Mouse (Mus musculus): ENCODE data around the gene Amn. TPM values are rescaled to one million over a fixed set of nuclear protein-coding genes. Genes with fewer than 3 reads are reported as not detected.

Amn gene
- polyA plus RNA-seq, 1 experiment from 2014 or later: 2.4 TPM

DNA sequence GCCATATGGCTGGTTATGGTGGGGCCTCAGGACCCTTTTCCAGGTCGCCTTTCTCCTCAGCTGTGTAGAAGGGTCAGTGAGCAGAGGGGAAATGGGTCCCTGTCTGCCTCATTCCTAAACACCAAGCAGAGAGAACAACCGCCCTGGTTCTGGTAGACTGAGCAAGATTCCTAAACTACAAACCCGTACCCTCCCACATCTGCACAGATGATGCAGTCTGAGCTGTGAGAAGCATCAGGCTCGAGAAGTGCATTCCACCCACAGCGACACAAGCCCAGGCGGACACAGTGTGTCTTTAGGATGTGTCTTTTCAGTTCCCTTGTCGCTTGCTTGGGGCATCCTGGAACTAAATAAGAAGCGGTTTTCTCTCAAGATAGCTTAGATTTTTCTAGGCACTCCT is 20.8 kb upstream of the Amn start:
- Histone ChIP-seq H3K36me3 (ENCODE audit: control insufficient read depth, insufficient read depth) (0 out of 2 replicates have a peak, but pooled peaks cover 3% of the 10 kb centered on the region), H3K4me2 (ENCODE audit: low read depth, low read length) (no peak overlapping the region), H3K9me3 (replicated peaks; ENCODE audit: control insufficient read depth, low read length) (no peaks in the 10 kb centered on the region), H3K27me3 (ENCODE audit: control insufficient read depth, insufficient read depth, low read length) (no peaks in the 10 kb centered on the region), H3K9ac (ENCODE audit: low read length) (no peak overlapping the region), H3K27ac (ENCODE audit: low read length) (no peak overlapping the region), H3K4me1 (ENCODE audit: control insufficient read depth, insufficient read depth, low read length) (no peaks in the 10 kb centered on the region), H3K4me3 (ENCODE audit: low read length) (no peak overlapping the region)
- no peak for ATAC-seq (replicated peaks; ENCODE audit: extremely low read depth, insufficient read depth, low FRiP score)
- WGBS: 84% methylated on average over 8 of the region's 8 CpGs

DNA sequence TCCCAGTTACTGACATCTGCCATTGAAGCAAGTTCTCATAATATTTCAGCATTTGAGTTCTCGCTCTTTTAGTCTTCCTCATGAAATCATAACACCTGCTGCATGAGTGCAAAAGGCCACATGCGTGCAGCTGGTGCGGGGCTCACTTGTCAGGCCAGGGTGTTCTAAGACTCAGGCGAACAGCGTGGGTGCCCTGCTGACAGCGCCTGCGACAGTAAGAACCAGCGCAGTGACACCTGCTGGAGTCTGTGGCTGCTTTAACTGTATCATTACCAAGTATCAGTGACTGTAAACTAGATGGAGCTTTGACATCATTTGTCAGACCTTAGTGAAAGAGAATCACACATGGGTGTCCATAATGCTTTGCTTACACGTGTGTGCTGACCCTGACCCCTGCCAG is 19.7 kb upstream of the Amn start:
- 54% methylated on average over 9 of the region's 9 CpGs for WGBS
- Histone ChIP-seq H3K9me3 (replicated peaks; ENCODE audit: control insufficient read depth, low read length) (no peaks in the 10 kb centered on the region), H3K27ac (ENCODE audit: low read length) (no peak overlapping the region), H3K9ac (ENCODE audit: low read length) (no peak overlapping the region), H3K4me1 (ENCODE audit: control insufficient read depth, insufficient read depth, low read length) (no peaks in the 10 kb centered on the region), H3K36me3 (ENCODE audit: control insufficient read depth, insufficient read depth) (peaks cover 2% of the 10 kb centered on the region), H3K4me3 (ENCODE audit: low read length) (no peak overlapping the region), H3K4me2 (ENCODE audit: low read depth, low read length) (no peak overlapping the region), H3K27me3 (ENCODE audit: control insufficient read depth, insufficient read depth, low read length) (no peaks in the 10 kb centered on the region)
- no peak for ATAC-seq (replicated peaks; ENCODE audit: extremely low read depth, insufficient read depth, low FRiP score)

DNA sequence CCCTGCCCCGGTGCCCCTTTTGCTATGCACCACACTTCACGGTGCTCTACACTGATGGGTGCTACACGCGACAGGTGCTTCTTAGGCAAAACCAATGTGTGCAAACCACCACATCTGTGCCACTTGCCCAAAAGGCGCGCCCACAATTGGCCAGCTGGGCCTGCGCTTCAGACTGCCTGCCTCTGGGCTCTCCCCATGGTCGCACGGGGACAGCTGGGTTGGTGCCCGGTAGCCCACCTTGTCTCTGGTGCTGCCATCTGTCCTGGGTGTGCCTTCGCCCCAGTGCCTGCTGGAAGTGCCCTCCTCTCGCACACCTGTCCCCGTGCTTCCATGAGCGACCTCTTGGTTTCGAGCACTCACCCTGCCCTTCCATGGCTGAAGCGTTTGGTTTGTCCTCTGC is 7.2 kb upstream of the Amn start:
- WGBS: 95% methylated on average over 16 of the region's 16 CpGs
- Histone ChIP-seq H3K9ac (ENCODE audit: low read length) (no peak overlapping the region), H3K4me2 (ENCODE audit: low read depth, low read length) (no peak overlapping the region), H3K4me3 (ENCODE audit: low read length) (no peak overlapping the region), H3K27ac (ENCODE audit: low read length) (no peak overlapping the region), H3K4me1 (ENCODE audit: control insufficient read depth, insufficient read depth, low read length) (no peaks in the 10 kb centered on the region), H3K36me3 (ENCODE audit: control insufficient read depth, insufficient read depth) (peaks cover 13% of the 10 kb centered on the region), H3K9me3 (replicated peaks; ENCODE audit: control insufficient read depth, low read length) (no peaks in the 10 kb centered on the region), H3K27me3 (ENCODE audit: control insufficient read depth, insufficient read depth, low read length) (no peaks in the 10 kb centered on the region)
- no peak for ATAC-seq (replicated peaks; ENCODE audit: extremely low read depth, insufficient read depth, low FRiP score)

DNA sequence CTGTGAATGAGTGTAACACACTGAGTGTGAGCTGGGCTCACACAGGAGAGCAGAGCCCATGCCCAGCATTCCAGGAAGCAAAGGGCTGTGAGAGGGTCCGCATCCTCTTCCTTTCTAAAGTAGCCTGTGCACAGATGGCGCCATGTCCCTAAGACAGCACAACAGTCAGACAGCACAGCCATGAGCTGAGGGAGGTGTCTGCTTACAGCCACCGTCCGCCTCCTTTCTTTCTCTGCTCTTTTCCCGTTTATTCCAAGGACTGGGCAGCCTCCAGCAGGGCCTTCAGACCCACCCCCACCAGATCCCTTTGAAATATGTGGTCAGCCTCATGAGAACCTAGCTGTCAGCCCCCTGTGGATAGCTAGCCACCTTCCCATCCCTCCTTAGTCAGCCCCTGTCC is 5.7 kb upstream of the Amn start:
- no peak for ATAC-seq (replicated peaks; ENCODE audit: extremely low read depth, insufficient read depth, low FRiP score)
- Histone ChIP-seq H3K9ac (ENCODE audit: low read length) (no peak overlapping the region), H3K4me3 (ENCODE audit: low read length) (no peak overlapping the region), H3K9me3 (replicated peaks; ENCODE audit: control insufficient read depth, low read length) (no peaks in the 10 kb centered on the region), H3K27ac (ENCODE audit: low read length) (no peak overlapping the region), H3K27me3 (ENCODE audit: control insufficient read depth, insufficient read depth, low read length) (peaks cover 8% of the 10 kb centered on the region), H3K4me2 (ENCODE audit: low read depth, low read length) (no peak overlapping the region), H3K36me3 (ENCODE audit: control insufficient read depth, insufficient read depth) (peaks cover 11% of the 10 kb centered on the region), H3K4me1 (ENCODE audit: control insufficient read depth, insufficient read depth, low read length) (no peaks in the 10 kb centered on the region)
- WGBS: 76% methylated on average over 5 of the region's 5 CpGs

DNA sequence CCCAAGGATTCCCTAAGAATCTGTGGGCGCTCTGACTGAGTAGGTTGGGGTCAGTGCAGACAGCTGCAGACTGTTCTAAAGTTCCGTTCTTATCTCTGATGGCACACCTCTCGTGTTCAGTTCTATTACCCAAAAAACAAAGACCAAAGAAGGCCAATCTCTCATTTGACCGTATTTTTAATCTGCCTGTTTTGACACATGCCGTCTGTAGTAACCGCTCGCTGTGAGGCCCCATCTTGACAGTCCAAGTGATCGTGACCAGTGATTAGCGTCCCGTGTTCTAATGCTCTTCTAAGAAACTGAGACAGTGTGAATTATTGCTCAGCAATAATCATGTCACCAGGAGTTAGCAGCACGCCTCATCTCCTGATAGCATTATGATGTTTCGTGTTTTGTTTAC is 4.3 kb upstream of the Amn start:
- Histone ChIP-seq H3K27me3 (ENCODE audit: control insufficient read depth, insufficient read depth, low read length) (peaks cover 22% of the 10 kb centered on the region), H3K9me3 (replicated peaks; ENCODE audit: control insufficient read depth, low read length) (no peaks in the 10 kb centered on the region), H3K4me1 (ENCODE audit: control insufficient read depth, insufficient read depth, low read length) (peaks cover 6% of the 10 kb centered on the region), H3K9ac (ENCODE audit: low read length) (no peak overlapping the region), H3K4me3 (ENCODE audit: low read length) (no peak overlapping the region), H3K4me2 (ENCODE audit: low read depth, low read length) (no peak overlapping the region), H3K36me3 (ENCODE audit: control insufficient read depth, insufficient read depth) (peaks cover 3% of the 10 kb centered on the region; the same call in 1 of the 2 replicates), H3K27ac (ENCODE audit: low read length) (no peak overlapping the region)
- ATAC-seq (replicated peaks; ENCODE audit: extremely low read depth, insufficient read depth, low FRiP score): no peak
- 85% methylated on average over 12 of the region's 12 CpGs for WGBS

DNA sequence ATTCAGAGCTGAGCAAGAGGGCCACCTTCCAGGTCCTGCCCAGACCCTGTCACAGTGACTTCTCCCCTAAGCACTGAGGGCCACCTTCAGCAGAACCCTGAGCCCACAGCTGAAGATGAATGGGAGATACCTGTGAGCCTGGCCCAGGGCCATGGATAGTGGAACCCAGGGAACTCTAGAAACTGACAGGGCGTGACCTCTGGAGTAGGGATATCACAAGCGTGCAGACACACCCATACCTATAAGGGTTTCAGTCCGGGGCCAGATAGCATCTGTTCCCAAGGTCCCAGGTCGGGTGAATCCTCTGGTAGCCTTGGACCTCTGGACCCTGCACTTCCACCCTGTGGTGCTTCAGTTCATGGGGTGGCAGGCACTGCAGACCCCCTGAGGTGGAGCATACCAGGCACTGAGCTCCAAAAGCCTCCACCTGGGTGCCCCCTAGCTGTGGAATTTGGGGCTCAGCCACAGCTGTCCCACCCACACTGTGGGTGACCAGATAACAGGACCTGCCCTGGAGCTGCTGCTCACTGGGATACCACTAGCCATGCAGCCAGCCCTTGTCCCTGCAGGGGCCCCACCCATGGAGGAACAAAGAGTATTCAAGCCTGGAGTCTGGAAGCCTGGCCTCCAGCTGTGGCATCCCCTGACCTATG is 3.1 kb upstream of the Amn start:
- no peak overlapping the region for H3K4me3 ChIP-seq (ENCODE audit: low read length)
- WGBS: 76% methylated on average over 4 of the region's 4 CpGs

DNA sequence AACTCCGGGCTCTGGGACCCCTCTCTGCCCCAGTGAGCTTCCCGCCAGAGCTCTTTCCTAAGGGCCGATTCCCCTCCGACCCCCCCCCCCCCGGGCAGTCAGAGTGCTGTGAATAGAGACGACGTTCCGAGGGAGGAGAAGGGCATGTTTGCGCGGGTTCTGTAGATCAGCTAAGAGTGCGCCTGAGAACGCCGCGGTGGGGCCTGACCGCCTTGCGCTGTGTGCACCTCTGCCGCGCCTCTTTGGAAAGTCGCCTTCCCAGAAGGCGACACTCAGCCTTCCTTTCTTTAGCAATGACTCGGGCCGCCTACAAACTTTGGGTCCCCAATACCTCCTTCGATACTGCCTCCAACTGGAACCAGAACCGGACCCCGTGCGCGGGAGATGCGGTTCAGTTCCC is 511 bp downstream of the Amn start:
- Histone ChIP-seq H3K27me3 (ENCODE audit: control insufficient read depth, insufficient read depth, low read length) (peaks cover 70% of the 10 kb centered on the region), H3K9ac (ENCODE audit: low read length) (no peak overlapping the region), H3K9me3 (replicated peaks; ENCODE audit: control insufficient read depth, low read length) (no peaks in the 10 kb centered on the region), H3K4me1 (ENCODE audit: control insufficient read depth, insufficient read depth, low read length) (peaks cover 26% of the 10 kb centered on the region), H3K27ac (ENCODE audit: low read length) (no peak overlapping the region), H3K4me3 (ENCODE audit: low read length) (peak overlapping the region; percentile 10), H3K36me3 (ENCODE audit: control insufficient read depth, insufficient read depth) (no peaks in the 10 kb centered on the region), H3K4me2 (ENCODE audit: low read depth, low read length) (peak overlapping the region; percentile 33)
- WGBS: 6% methylated on average over 27 of the region's 28 CpGs
- no peak for ATAC-seq (replicated peaks; ENCODE audit: extremely low read depth, insufficient read depth, low FRiP score)

More for the DNA sequence above, 3.1 kb upstream of the Amn start:
- no peaks in the 10 kb centered on the region for H3K36me3 ChIP-seq (ENCODE audit: control insufficient read depth, insufficient read depth)
- H3K4me2 ChIP-seq (ENCODE audit: low read depth, low read length): no peak overlapping the region
- peaks cover 34% of the 10 kb centered on the region for H3K27me3 ChIP-seq (ENCODE audit: control insufficient read depth, insufficient read depth, low read length)
- no peak overlapping the region for H3K9ac ChIP-seq (ENCODE audit: low read length)
- H3K27ac ChIP-seq (ENCODE audit: low read length): no peak overlapping the region
- peaks cover 7% of the 10 kb centered on the region for H3K4me1 ChIP-seq (ENCODE audit: control insufficient read depth, insufficient read depth, low read length)
- H3K9me3 ChIP-seq (replicated peaks; ENCODE audit: control insufficient read depth, low read length): no peaks in the 10 kb centered on the region
- no peak for ATAC-seq (replicated peaks; ENCODE audit: extremely low read depth, insufficient read depth, low FRiP score)

DNA sequence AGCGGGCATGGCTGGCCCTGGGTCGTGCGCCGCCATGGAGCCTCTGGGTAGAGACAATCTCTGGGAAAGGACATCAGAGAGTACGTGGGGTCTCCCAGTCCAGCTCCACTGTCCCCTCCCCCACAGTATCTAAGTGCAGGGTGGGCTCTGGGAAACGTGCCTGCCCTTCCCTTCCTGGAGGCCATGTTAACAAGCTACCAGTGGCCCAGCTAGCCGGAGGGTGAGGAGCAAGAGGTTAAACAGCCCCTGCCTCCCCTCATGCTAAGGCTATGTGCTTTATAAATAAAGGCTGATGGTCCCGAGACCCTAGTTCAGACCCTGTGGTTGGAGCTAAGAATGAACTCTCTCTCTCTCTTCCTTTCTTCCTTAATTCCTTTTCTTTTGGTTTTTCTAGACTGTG is 1.1 kb downstream of the Amn start:
- peak overlapping the region; percentile 8; the same call in 1 of the 2 replicates for H3K4me3 ChIP-seq (ENCODE audit: low read length)
- H3K27me3 ChIP-seq (ENCODE audit: control insufficient read depth, insufficient read depth, low read length): peaks cover 76% of the 10 kb centered on the region
- no peak for ATAC-seq (replicated peaks; ENCODE audit: extremely low read depth, insufficient read depth, low FRiP score)
- H3K9me3 ChIP-seq (replicated peaks; ENCODE audit: control insufficient read depth, low read length): no peaks in the 10 kb centered on the region
- H3K36me3 ChIP-seq (ENCODE audit: control insufficient read depth, insufficient read depth): no peaks in the 10 kb centered on the region
- H3K9ac ChIP-seq (ENCODE audit: low read length): no peak overlapping the region
- H3K4me1 ChIP-seq (ENCODE audit: control insufficient read depth, insufficient read depth, low read length): peaks cover 26% of the 10 kb centered on the region
- H3K4me2 ChIP-seq (ENCODE audit: low read depth, low read length): peak overlapping the region; percentile 33; the same call in 1 of the 2 replicates
- no peak overlapping the region for H3K27ac ChIP-seq (ENCODE audit: low read length)
- 15% methylated on average over 8 of the region's 8 CpGs for WGBS

DNA sequence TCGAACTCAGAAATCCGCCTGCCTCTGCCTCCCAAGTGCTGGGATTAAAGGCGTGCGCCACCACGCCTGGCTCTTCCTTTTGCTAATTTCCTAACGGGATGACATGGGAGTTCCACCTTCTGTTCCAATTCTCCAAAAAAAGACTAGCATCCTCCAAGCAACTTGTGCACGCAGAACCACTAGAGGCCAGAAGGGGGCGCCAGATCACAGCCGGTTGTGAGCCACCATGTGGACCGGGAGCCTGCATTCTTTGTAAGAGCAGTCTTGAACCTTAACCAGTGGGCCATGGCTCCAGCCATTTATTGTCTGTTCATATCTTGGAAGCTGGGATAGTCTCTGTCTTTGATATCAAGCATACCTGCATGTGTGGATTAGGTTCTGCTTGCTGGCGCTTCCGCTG is 1.5 kb downstream of the Amn start:
- H3K4me2 ChIP-seq (ENCODE audit: low read depth, low read length): no peak overlapping the region
- 18% methylated on average over 12 of the region's 12 CpGs for WGBS
- ATAC-seq (replicated peaks; ENCODE audit: extremely low read depth, insufficient read depth, low FRiP score): no peak

More for the DNA sequence above, 1.5 kb downstream of the Amn start:
- H3K27ac ChIP-seq (ENCODE audit: low read length): no peak overlapping the region
- peaks cover 79% of the 10 kb centered on the region for H3K27me3 ChIP-seq (ENCODE audit: control insufficient read depth, insufficient read depth, low read length)
- no peaks in the 10 kb centered on the region for H3K36me3 ChIP-seq (ENCODE audit: control insufficient read depth, insufficient read depth)
- H3K9ac ChIP-seq (ENCODE audit: low read length): no peak overlapping the region
- H3K4me1 ChIP-seq (ENCODE audit: control insufficient read depth, insufficient read depth, low read length): peaks cover 26% of the 10 kb centered on the region
- no peaks in the 10 kb centered on the region for H3K9me3 ChIP-seq (replicated peaks; ENCODE audit: control insufficient read depth, low read length)
- H3K4me3 ChIP-seq (ENCODE audit: low read length): no peak overlapping the region
